Comparison of ENCODE assay signal across 25 mouse cellular contexts in genomic region chr14:99037703-99038102, GRCm38 (mm10). TPM values are rescaled to one million over a fixed set of nuclear protein-coding genes. Genes with fewer than 3 reads are reported as not detected.
DNase-seq lines count a peak whose midpoint lies in the region; ATAC-seq and TF ChIP-seq lines count a peak whose summit lies in the region.
"Had no signal": no experiment of that assay in that cellular context is flagged by ENCODE, and none has a peak within 500 bp of the region (broad histone marks: within the 10 kb centered on the region; RNA-seq: fewer than 3 reads in every experiment).

No protein-coding gene starts in this region.

- H3K36me3 ChIP-seq in kidney, embryonic 16.5 days (ENCODE audit: insufficient read depth, low read length) = peaks cover 21% of the 10 kb centered on the region
- H3K36me3 ChIP-seq in lung, postnatal 0 days (ENCODE audit: insufficient read depth, low read length) = peaks cover 6% of the 10 kb centered on the region; the same call in 1 of the 2 replicates
- H3K36me3 ChIP-seq in intestine, postnatal 0 days (ENCODE audit: control insufficient read depth, insufficient read depth) = peaks cover 10% of the 10 kb centered on the region; the same call in 1 of the 2 replicates
- H3K36me3 ChIP-seq in midbrain, embryonic 15.5 days (replicated peaks) = peaks cover 12% of the 10 kb centered on the region

- intact Hi-C loops in left cerebral cortex, postnatal 36 days (cut with DNase I) = no loop called here

- H3K27me3 ChIP-seq in kidney, embryonic 16.5 days (ENCODE audit: insufficient read depth, low read length) = no peaks in the 10 kb centered on the region
- H3K27me3 ChIP-seq in lung, postnatal 0 days (replicated peaks; ENCODE audit: insufficient read depth, low read length) = no peaks in the 10 kb centered on the region
- H3K27me3 ChIP-seq in intestine, postnatal 0 days (replicated peaks; ENCODE audit: control insufficient read depth, insufficient read depth, low read length) = no peaks in the 10 kb centered on the region
- H3K27me3 ChIP-seq in midbrain, embryonic 15.5 days (replicated peaks) = no peaks in the 10 kb centered on the region
- H3K27me3 ChIP-seq: forebrain, embryonic 15.5 days; hindbrain, embryonic 15.5 days; liver, embryonic 12.5 days; midbrain, embryonic 12.5 days had no signal

- no peak for DNase-seq in kidney, postnatal 25 days
- DNase-seq in lung, postnatal 0 days (ENCODE audit: low spot score) = peak; percentile 56
- no peak for DNase-seq in lung, postnatal 4 days
- DNase-seq in thymus, postnatal 36 days = no peak
- no peak for DNase-seq in left cerebral cortex, postnatal 36 days (ENCODE audit: low spot score in 2 of 2)
- DNase-seq: adrenal gland, adult 2 months; cerebellum, adult 11 months; cerebellum, adult 9-11 months; gastrocnemius, postnatal 10 days; kidney, adult 11 months; kidney, postnatal 10 days; thymus, adult 18-20 months; thymus, postnatal 4 days had no signal

- TF ChIP-seq CTCF in lung, postnatal 0 days (IDR thresholded peaks at IDR 0.05) = no peak
- no peak for TF ChIP-seq CTCF in intestine, postnatal 0 days (IDR thresholded peaks at IDR 0.05; ENCODE audit: low read depth)

- no peak overlapping the region for H3K9ac ChIP-seq in kidney, embryonic 16.5 days (replicated peaks; ENCODE audit: low read length)
- no peak overlapping the region for H3K9ac ChIP-seq in lung, postnatal 0 days (replicated peaks; ENCODE audit: low read depth)
- H3K9ac ChIP-seq in intestine, postnatal 0 days (ENCODE audit: low read depth, low read length) = no peak overlapping the region
- H3K9ac ChIP-seq in midbrain, embryonic 15.5 days = no peak overlapping the region
- H3K9ac ChIP-seq: forebrain, embryonic 15.5 days; hindbrain, embryonic 15.5 days; liver, embryonic 12.5 days; midbrain, embryonic 12.5 days had no signal

- no peak overlapping the region for H3K4me3 ChIP-seq in kidney, embryonic 16.5 days (ENCODE audit: low read length)
- no peak overlapping the region for H3K4me3 ChIP-seq in lung, postnatal 0 days (ENCODE audit: low read depth, low read length)
- H3K4me3 ChIP-seq in intestine, postnatal 0 days (ENCODE audit: low read depth, low read length) = no peak overlapping the region
- no peak overlapping the region for H3K4me3 ChIP-seq in midbrain, embryonic 15.5 days
- H3K4me3 ChIP-seq: embryonic facial prominence, embryonic 10.5 days; forebrain, embryonic 15.5 days; hindbrain, embryonic 15.5 days; liver, embryonic 12.5 days; midbrain, embryonic 12.5 days had no signal

- TF ChIP-seq EP300 in lung, postnatal 0 days (IDR thresholded peaks at IDR 0.05) = no peak

- H3K27ac ChIP-seq in kidney, embryonic 16.5 days (ENCODE audit: low read length) = 0 out of 2 replicates have a peak overlapping the region, but pooled peaks have one; percentile 18
- H3K27ac ChIP-seq in lung, postnatal 0 days (ENCODE audit: low read length) = no peak overlapping the region
- H3K27ac ChIP-seq in intestine, postnatal 0 days (ENCODE audit: low read depth, low read length) = no peak overlapping the region
- H3K27ac ChIP-seq in midbrain, embryonic 15.5 days = no peak overlapping the region
- H3K27ac ChIP-seq: embryonic facial prominence, embryonic 10.5 days; forebrain, embryonic 15.5 days; hindbrain, embryonic 15.5 days; liver, embryonic 12.5 days; macrophage; midbrain, embryonic 12.5 days had no signal

- H3K4me1 ChIP-seq in kidney, embryonic 16.5 days (ENCODE audit: insufficient read depth, low read length) = peaks cover 13% of the 10 kb centered on the region; the same call in 1 of the 2 replicates
- H3K4me1 ChIP-seq in lung, postnatal 0 days (ENCODE audit: insufficient read depth, low read depth, low read length) = 0 out of 2 replicates have a peak, but pooled peaks cover 2% of the 10 kb centered on the region
- H3K4me1 ChIP-seq in intestine, postnatal 0 days (replicated peaks; ENCODE audit: control insufficient read depth, insufficient read depth, low read length) = no peaks in the 10 kb centered on the region
- H3K4me1 ChIP-seq in midbrain, embryonic 15.5 days = peaks cover 4% of the 10 kb centered on the region
- H3K4me1 ChIP-seq: midbrain, embryonic 12.5 days had no signal

- no peaks in the 10 kb centered on the region for H3K9me3 ChIP-seq in kidney, embryonic 16.5 days (ENCODE audit: low read length)
- H3K9me3 ChIP-seq in lung, postnatal 0 days (ENCODE audit: low read length) = no peaks in the 10 kb centered on the region
- no peaks in the 10 kb centered on the region for H3K9me3 ChIP-seq in intestine, postnatal 0 days (ENCODE audit: control insufficient read depth)
- H3K9me3 ChIP-seq in midbrain, embryonic 15.5 days = no peaks in the 10 kb centered on the region
- H3K9me3 ChIP-seq: embryonic facial prominence, embryonic 10.5 days; forebrain, embryonic 15.5 days; G1E; hindbrain, embryonic 15.5 days; liver, embryonic 12.5 days; midbrain, embryonic 12.5 days had no signal

- 83% methylated on average over 2 of the region's 2 CpGs for WGBS in kidney, embryonic 16.5 days
- 83% methylated on average over 2 of the region's 2 CpGs for WGBS in lung, postnatal 0 days
- WGBS in intestine, postnatal 0 days = 73% methylated on average over 2 of the region's 2 CpGs
- WGBS in midbrain, embryonic 15.5 days = 76% methylated on average over 2 of the region's 2 CpGs

- no peak; the same call in 1 of the 2 replicates for ATAC-seq in kidney, embryonic 16.5 days (ENCODE audit: low FRiP score, low TSS enrichment)
- ATAC-seq in lung, postnatal 0 days = peak; percentile 73
- 0 out of 2 replicates have a peak, but pooled peaks have one; percentile 38 for ATAC-seq in intestine, postnatal 0 days
- no peak for ATAC-seq in midbrain, embryonic 15.5 days (replicated peaks)
- ATAC-seq: CD4-positive, CD25-positive, alpha-beta regulatory T cell, adult 4 months; forebrain, embryonic 15.5 days; liver, embryonic 12.5 days had no signal

- no peak overlapping the region for H3K4me2 ChIP-seq in kidney, embryonic 16.5 days (replicated peaks; ENCODE audit: low read depth, low read length)
- no peak overlapping the region for H3K4me2 ChIP-seq in lung, postnatal 0 days (replicated peaks; ENCODE audit: low read depth, low read length)
- no peak overlapping the region for H3K4me2 ChIP-seq in intestine, postnatal 0 days (replicated peaks; ENCODE audit: low read depth)
- no peak overlapping the region for H3K4me2 ChIP-seq in midbrain, embryonic 15.5 days
- H3K4me2 ChIP-seq: forebrain, embryonic 15.5 days; heart, embryonic 11.5 days; hindbrain, embryonic 15.5 days; liver, embryonic 12.5 days; midbrain, embryonic 12.5 days had no signal

RNA-seq across cellular contexts. Expression of gene Mzt1, which starts 8.2 kb away (rescaled TPM):
- 64.9 and 73.1 TPM in 2 replicates for polyA plus RNA-seq in kidney, embryonic 16.5 days (2015; fragmentation: Nextera tagmentation; extraction: Ambion mirVana)
- 45.0 and 53.0 TPM in 2 replicates for polyA plus RNA-seq in lung, postnatal 0 days (2015; fragmentation: Nextera tagmentation; extraction: Ambion mirVana)
- polyA plus RNA-seq in intestine, postnatal 0 days (2015; fragmentation: Nextera tagmentation; extraction: Ambion mirVana) = 46.2 and 46.9 TPM in 2 replicates
- 104 and 113 TPM in 2 replicates for polyA plus RNA-seq in midbrain, embryonic 15.5 days (2015; fragmentation: Nextera tagmentation; extraction: Ambion mirVana)
- 10 to 100 TPM; 64.9 to 70.0 TPM for total RNA-seq in left cerebral cortex, postnatal 36 days (2021)

RNA-seq across cellular contexts. Expression of gene Bora, which starts 8.3 kb away (rescaled TPM):
- 66.0 and 83.6 TPM in 2 replicates for polyA plus RNA-seq in kidney, embryonic 16.5 days (2015; fragmentation: Nextera tagmentation; extraction: Ambion mirVana)
- 8.3 and 10.3 TPM in 2 replicates for polyA plus RNA-seq in lung, postnatal 0 days (2015; fragmentation: Nextera tagmentation; extraction: Ambion mirVana)
- 21.9 and 22.1 TPM in 2 replicates for polyA plus RNA-seq in intestine, postnatal 0 days (2015; fragmentation: Nextera tagmentation; extraction: Ambion mirVana)
- 12.8 and 13.7 TPM in 2 replicates for polyA plus RNA-seq in midbrain, embryonic 15.5 days (2015; fragmentation: Nextera tagmentation; extraction: Ambion mirVana)
- 1 to 10 TPM; 2.6 to 4.5 TPM for total RNA-seq in left cerebral cortex, postnatal 36 days (2021)

RNA-seq across cellular contexts. Expression of gene Rpl36a-ps1, which starts 43.6 kb away (rescaled TPM):
- polyA plus RNA-seq in kidney, embryonic 16.5 days (2015; fragmentation: Nextera tagmentation; extraction: Ambion mirVana) = 0.82 and 2.1 TPM in 2 replicates
- polyA plus RNA-seq in lung, postnatal 0 days (2015; fragmentation: Nextera tagmentation; extraction: Ambion mirVana) = 1.2 and 2.0 TPM in 2 replicates
- 3.4 and 4.4 TPM in 2 replicates for polyA plus RNA-seq in intestine, postnatal 0 days (2015; fragmentation: Nextera tagmentation; extraction: Ambion mirVana)
- polyA plus RNA-seq in midbrain, embryonic 15.5 days (2015; fragmentation: Nextera tagmentation; extraction: Ambion mirVana) = not detected in 2 replicates
- 1 to 10 TPM in 1 of 2 experiments, not detected in 1; 2.8 TPM for total RNA-seq in left cerebral cortex, postnatal 36 days (2021)
- polyA plus RNA-seq: adrenal gland, adult 2 months; embryonic facial prominence, embryonic 10.5 days; hindbrain, embryonic 15.5 days; midbrain, embryonic 12.5 days had no signal

Comparison
In these comparisons a context has a peak if more than half of its experiments do, and no peak if none do; other contexts are left out.
1. ATAC-seq: peak in lung, postnatal 0 days (single experiment) and intestine, postnatal 0 days (single experiment); none in kidney, embryonic 16.5 days (single experiment) and midbrain, embryonic 15.5 days (single experiment).